Mouse (Mus musculus): ENCODE data around the gene Nkx2-5.

Nkx2-5 gene

GRCm38 (mm10) chr17:26844909-26845148 is at the start of gene Nkx2-5:
TSS of gene Nkx2-5 (minus strand) at chr17:26845009.
- in situ Hi-C loops (cut with MboI; ENCODE audit: low sequenced_read_pairs) = no loop called here

GRCm38 (mm10) chr17:26894342-26894741 is 49.5 kb upstream of the Nkx2-5 start:
- in situ Hi-C loops (cut with MboI; ENCODE audit: low sequenced_read_pairs) = loop anchor here (10.0 to 25.0 kb wide), 2 partner anchors 230 to 432 kb away; partner anchors contain the start of gene Atp6v0e

GRCm38 (mm10) chr17:26893492-26893891 is 48.7 kb upstream of the Nkx2-5 start:
- in situ Hi-C loops (cut with MboI; ENCODE audit: low sequenced_read_pairs) = loop anchor here (10.0 to 25.0 kb wide), 2 partner anchors 229 to 431 kb away; partner anchors contain the start of gene Atp6v0e

- in situ Hi-C loops (cut with MboI; ENCODE audit: low sequenced_read_pairs) = loop anchor here (10.0 to 25.0 kb wide), 2 partner anchors 228 to 431 kb away; partner anchors contain the start of gene Atp6v0e
Observed at GRCm38 (mm10) chr17:26892635-26893375, 48.0 kb upstream of the Nkx2-5 start.

GRCm38 (mm10) chr17:26887926-26888325 is 43.1 kb upstream of the Nkx2-5 start:
- in situ Hi-C loops (cut with MboI; ENCODE audit: low sequenced_read_pairs) = loop anchor here (10.0 to 25.0 kb wide), 2 partner anchors 93 to 426 kb away; no protein-coding TSS in a partner anchor

- in situ Hi-C loops (cut with MboI; ENCODE audit: low sequenced_read_pairs) = loop anchor here (10.0 to 25.0 kb wide), 2 partner anchors 91 to 424 kb away; no protein-coding TSS in a partner anchor
Observed at GRCm38 (mm10) chr17:26886047-26886749, 41.4 kb upstream of the Nkx2-5 start.

- in situ Hi-C loops (cut with MboI; ENCODE audit: low sequenced_read_pairs) = loop anchor here (10.0 to 25.0 kb wide), 2 partner anchors 90 to 423 kb away; no protein-coding TSS in a partner anchor
Observed at GRCm38 (mm10) chr17:26884995-26885926, 40.5 kb upstream of the Nkx2-5 start.

- in situ Hi-C loops (cut with MboI; ENCODE audit: low sequenced_read_pairs) = loop anchor here (10.0 to 25.0 kb wide), 2 partner anchors 89 to 421 kb away; no protein-coding TSS in a partner anchor
Observed at GRCm38 (mm10) chr17:26883585-26883984, 38.8 kb upstream of the Nkx2-5 start.

GRCm38 (mm10) chr17:26882706-26883105 is 37.9 kb upstream of the Nkx2-5 start:
- in situ Hi-C loops (cut with MboI; ENCODE audit: low sequenced_read_pairs) = loop anchor here (10.0 to 25.0 kb wide), 2 partner anchors 88 to 420 kb away; no protein-coding TSS in a partner anchor

- in situ Hi-C loops (cut with MboI; ENCODE audit: low sequenced_read_pairs) = loop anchor here (25.0 kb wide), 1 partner anchor 417 kb away; no protein-coding TSS in a partner anchor
Observed at GRCm38 (mm10) chr17:26879235-26879634, 34.4 kb upstream of the Nkx2-5 start.

GRCm38 (mm10) chr17:26877927-26878326 is 33.1 kb upstream of the Nkx2-5 start:
- in situ Hi-C loops (cut with MboI; ENCODE audit: low sequenced_read_pairs) = loop anchor here (25.0 kb wide), 1 partner anchor 416 kb away; no protein-coding TSS in a partner anchor

GRCm38 (mm10) chr17:26874542-26874941 is 29.7 kb upstream of the Nkx2-5 start:
- in situ Hi-C loops (cut with MboI; ENCODE audit: low sequenced_read_pairs) = no loop called here

GRCm38 (mm10) chr17:26873502-26873901 is 28.7 kb upstream of the Nkx2-5 start:
- in situ Hi-C loops (cut with MboI; ENCODE audit: low sequenced_read_pairs) = no loop called here

GRCm38 (mm10) chr17:26872870-26873269 is 28.1 kb upstream of the Nkx2-5 start:
- in situ Hi-C loops (cut with MboI; ENCODE audit: low sequenced_read_pairs) = no loop called here

GRCm38 (mm10) chr17:26868756-26869155 is 23.9 kb upstream of the Nkx2-5 start:
- in situ Hi-C loops (cut with MboI; ENCODE audit: low sequenced_read_pairs) = no loop called here

- in situ Hi-C loops (cut with MboI; ENCODE audit: low sequenced_read_pairs) = no loop called here
Observed at GRCm38 (mm10) chr17:26865156-26865555, 20.3 kb upstream of the Nkx2-5 start.

GRCm38 (mm10) chr17:26864343-26864742 is 19.5 kb upstream of the Nkx2-5 start:
- in situ Hi-C loops (cut with MboI; ENCODE audit: low sequenced_read_pairs) = no loop called here

- in situ Hi-C loops (cut with MboI; ENCODE audit: low sequenced_read_pairs) = no loop called here
Observed at GRCm38 (mm10) chr17:26861793-26862192, 17.0 kb upstream of the Nkx2-5 start.

GRCm38 (mm10) chr17:26861383-26861782 is 16.6 kb upstream of the Nkx2-5 start:
- in situ Hi-C loops (cut with MboI; ENCODE audit: low sequenced_read_pairs) = no loop called here

- in situ Hi-C loops (cut with MboI; ENCODE audit: low sequenced_read_pairs) = no loop called here
Observed at GRCm38 (mm10) chr17:26860906-26861305, 16.1 kb upstream of the Nkx2-5 start.
